In the genomic region with DNA sequence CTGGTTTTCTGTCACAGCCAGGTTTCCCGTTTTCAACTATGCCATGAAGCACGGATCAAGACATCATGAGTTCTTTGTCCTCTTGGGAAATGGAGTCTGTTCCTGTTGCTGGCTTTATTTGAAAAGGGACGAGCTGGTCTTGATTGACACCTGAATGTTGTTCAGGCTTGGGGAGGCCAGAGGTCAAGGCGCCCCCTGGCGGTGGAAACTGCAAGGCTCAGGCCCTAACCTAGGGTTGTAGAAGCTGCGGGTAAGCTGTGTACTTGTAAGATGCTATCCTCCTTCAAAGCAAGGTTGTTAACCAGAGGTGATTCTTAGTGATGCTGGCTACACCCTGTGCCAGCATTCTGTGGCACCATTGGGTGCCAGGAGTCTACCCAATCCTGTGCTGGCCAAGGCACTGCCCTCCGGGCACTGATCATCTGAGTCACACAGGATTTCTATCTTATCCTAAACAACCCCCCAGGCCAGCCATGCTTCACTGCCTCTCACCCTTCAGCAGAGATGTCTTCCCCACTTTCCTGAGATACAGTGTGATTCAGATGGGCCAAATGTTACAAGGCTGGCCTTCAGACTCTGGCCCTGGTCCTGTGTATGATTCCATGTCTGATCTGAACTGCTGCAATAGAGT, we compare ENCODE assay signal across 8 mouse cellular contexts. TPM values are rescaled to one million over a fixed set of nuclear protein-coding genes. Genes with fewer than 3 reads are reported as not detected.
DNase-seq lines count a peak whose midpoint lies in the region; ATAC-seq and TF ChIP-seq lines count a peak whose summit lies in the region.
"Had no signal": no experiment of that assay in that cellular context is flagged by ENCODE, and none has a peak within 500 bp of the region (broad histone marks: within the 10 kb centered on the region; RNA-seq: fewer than 3 reads in every experiment).

No protein-coding gene starts in this region.

- no peaks in the 10 kb centered on the region for H3K4me1 ChIP-seq in bone marrow, adult 2 months (ENCODE audit: control insufficient read depth, insufficient read depth, low read length)
- peaks cover 9% of the 10 kb centered on the region for H3K4me1 ChIP-seq in testis, adult 2 months (ENCODE audit: control insufficient read depth, insufficient read depth, low read length)

- TF ChIP-seq POLR2A in bone marrow, adult 2 months (IDR thresholded peaks at IDR 0.05; ENCODE audit: borderline replicate concordance, control insufficient read depth, low read depth, low read length), result no peak; the same call in 1 of the 2 replicates
- no peak for TF ChIP-seq POLR2A in testis, adult 2 months (IDR thresholded peaks at IDR 0.05; ENCODE audit: control insufficient read depth, low read depth, low read length)

- H3K27ac ChIP-seq in bone marrow, adult 2 months (ENCODE audit: control insufficient read depth, insufficient read depth, low read depth, low read length, poor library complexity), result no peak overlapping the region
- no peak overlapping the region for H3K27ac ChIP-seq in testis, adult 2 months (ENCODE audit: control insufficient read depth, insufficient read depth, low read depth, low read length)

- H3K36me3 ChIP-seq in testis, adult 2 months (ENCODE audit: control insufficient read depth, insufficient read depth, low read length), result no peaks in the 10 kb centered on the region

- peak; percentile 92 for DNase-seq in 3134 (ENCODE audit: extremely low read depth, insufficient read length, low spot score)
- peak; percentile 80 for DNase-seq in 416B (ENCODE audit: low read depth)
- peak; percentile 69 to 87 for DNase-seq in kidney, postnatal 25 days

- H3K27me3 ChIP-seq in testis, adult 2 months (ENCODE audit: control insufficient read depth, insufficient read depth, low read length), result no peaks in the 10 kb centered on the region

- TF ChIP-seq CTCF in bone marrow, adult 2 months (IDR thresholded peaks at IDR 0.05; ENCODE audit: control insufficient read depth, insufficient read depth, low read length), result peak; percentile 87
- TF ChIP-seq CTCF in testis, adult 2 months (IDR thresholded peaks at IDR 0.05; ENCODE audit: control insufficient read depth, insufficient read depth, insufficient replicate concordance, low read depth, low read length), result peak; percentile 88

- WGBS in bone marrow, adult 2 months, result 29% methylated on average over 7 of the region's 7 CpGs

- no peak overlapping the region for H3K4me3 ChIP-seq in bone marrow, adult 2 months (replicated peaks; ENCODE audit: control insufficient read depth, low read depth, low read length)
- no peak overlapping the region for H3K4me3 ChIP-seq in testis, adult 2 months (ENCODE audit: control insufficient read depth, low read depth, low read length)

- ATAC-seq in erythroid progenitor cell, adult 5-6 weeks (replicated peaks; ENCODE audit: low FRiP score, poor library complexity, severe bottlenecking), result peak; percentile 73
- ATAC-seq in megakaryocyte-erythroid progenitor cell, adult 5-6 weeks (replicated peaks; ENCODE audit: low FRiP score, low TSS enrichment, poor library complexity, severe bottlenecking), result peak; percentile 60

RNA-seq across cellular contexts. Expression of gene Inpp5d, which starts 11.6 kb away (rescaled TPM):
- polyA plus RNA-seq in bone marrow, adult 2 months (2011; ENCODE audit: insufficient read depth, insufficient read length, low replicate concordance, missing spikeins), result 47.2 and 80.4 TPM in 2 replicates
- total RNA-seq in erythroid progenitor cell, adult 5-6 weeks (2015; ENCODE audit: low replicate concordance), result 23.1 and 27.0 TPM in 2 replicates
- total RNA-seq in erythroid progenitor cell, adult 5-6 weeks (2017; ENCODE audit: low replicate concordance), result 15.1 TPM in 2 replicates
- 86.4 and 96.9 TPM in 2 replicates for total RNA-seq in megakaryocyte-erythroid progenitor cell, adult 5-6 weeks (2014; fragmentation: Nextera tagmentation)
- total RNA-seq in megakaryocyte-erythroid progenitor cell, adult 5-6 weeks (2017), result 48.1 and 59.8 TPM in 2 replicates
- polyA plus RNA-seq in testis, adult 2 months (2012; rRNA removed), result 8.1 and 10.4 TPM in 2 replicates

RNA-seq across cellular contexts. Expression of gene Ngef, which starts 34.9 kb away (rescaled TPM):
- polyA plus RNA-seq in bone marrow, adult 2 months (2011; ENCODE audit: insufficient read depth, insufficient read length, low replicate concordance, missing spikeins), result not detected in 2 replicates
- total RNA-seq in erythroid progenitor cell, adult 5-6 weeks (2015; ENCODE audit: low replicate concordance), result not detected in 2 replicates
- not detected in 2 replicates for total RNA-seq in erythroid progenitor cell, adult 5-6 weeks (2017; ENCODE audit: low replicate concordance)
- total RNA-seq in megakaryocyte-erythroid progenitor cell, adult 5-6 weeks (2014; fragmentation: Nextera tagmentation), result not detected in 2 replicates
- total RNA-seq in megakaryocyte-erythroid progenitor cell, adult 5-6 weeks (2017), result not detected in 2 replicates
- polyA plus RNA-seq in testis, adult 2 months (2012; rRNA removed), result 0.89 and 1.2 TPM in 2 replicates
- total RNA-seq: hematopoietic stem cell, adult 5-6 weeks had no signal
